Mouse (Mus musculus) bone marrow, adult 2 months (tissue): ENCODE results near the gene Scd2.

Experiments used
- CTCF ChIP-seq: fragments of 200-500 bp; IDR thresholded peaks from 2 replicates; pipeline ENCODE4 v1.5.1; 2011; ENCODE audit warnings: low read length, control low read depth; ENCODE audit not compliant: control insufficient read depth, insufficient read depth
- POLR2A ChIP-seq: fragments of 200-500 bp; IDR thresholded peaks from 2 replicates; pipeline ENCODE4 v1.6.1; 2011; ENCODE audit warnings: low read depth, mild to moderate bottlenecking, control low read depth, low read length, borderline replicate concordance; ENCODE audit not compliant: control insufficient read depth

DNA sequence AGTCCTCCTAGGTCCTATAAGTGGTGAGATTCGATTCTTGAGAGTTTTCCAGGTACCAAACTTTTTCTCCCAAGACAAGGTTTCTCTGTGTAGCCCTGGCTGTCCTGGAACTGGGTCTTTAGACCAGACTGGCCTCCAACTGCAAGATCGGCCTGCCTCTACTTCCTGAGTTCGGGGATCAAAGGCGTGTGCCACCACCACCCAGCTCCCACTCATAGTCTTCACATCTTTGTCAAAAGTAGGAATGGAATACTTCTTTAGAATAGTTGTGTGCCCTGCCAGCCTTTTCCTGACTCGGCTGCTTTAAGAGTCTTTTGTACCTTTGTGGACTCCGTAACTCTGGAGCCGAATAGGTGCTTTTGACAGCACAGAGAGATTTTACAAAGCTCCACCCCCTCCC is 2.7 kb downstream of the Scd2 start:
- TF ChIP-seq POLR2A (no peak), CTCF (no peak)
